Mouse (Mus musculus): ENCODE measurements at regions not wholly inside any gene's neighbourhood (a gene's known extent, or its start where the extent isn't known, plus 50 kb on each side); places are given as distances from the start of the nearest gene placed in this dataset.

DNA sequence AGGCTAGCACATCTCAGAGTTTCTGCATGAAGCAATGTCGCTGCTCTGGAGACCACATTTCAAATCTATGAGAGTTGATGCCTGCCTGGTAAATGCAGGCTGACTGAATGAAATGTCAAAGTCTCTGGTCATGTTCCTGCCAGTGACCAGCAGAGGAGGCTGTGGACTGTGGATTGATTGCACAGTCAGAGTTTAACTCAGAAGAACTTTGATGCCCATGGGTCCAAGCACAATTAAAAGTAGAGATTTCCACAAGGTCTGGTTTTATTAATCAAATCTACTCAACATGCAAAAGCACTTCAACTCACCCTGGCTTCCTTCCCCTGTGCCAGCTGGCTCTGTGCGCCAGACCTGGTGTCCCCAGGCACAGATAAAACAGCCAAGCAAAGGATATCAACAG lies 81.3 kb downstream of the Hsd17b3 start:
- Histone ChIP-seq H3K4me1 (ENCODE audit: control insufficient read depth, insufficient read depth, low read length) (no peaks in the 10 kb centered on the region), H3K4me3 (ENCODE audit: low read depth, low read length) (no peak overlapping the region), H3K4me2 (ENCODE audit: low read length) (no peak overlapping the region), H3K9ac (ENCODE audit: low read depth, low read length) (no peak overlapping the region), H3K27me3 (ENCODE audit: control insufficient read depth, insufficient read depth, low read depth, low read length) (no peaks in the 10 kb centered on the region), H3K27ac (ENCODE audit: low read length) (no peak overlapping the region), H3K9me3 (replicated peaks; ENCODE audit: control insufficient read depth, low read length, poor library complexity, severe bottlenecking) (no peaks in the 10 kb centered on the region), H3K36me3 (ENCODE audit: control insufficient read depth, insufficient read depth, low read length) (no peaks in the 10 kb centered on the region)
- 80% methylated on average over 2 of the region's 2 CpGs for WGBS
- no peak for ATAC-seq

- ATAC-seq, result no peak
- Histone ChIP-seq H3K27me3 (ENCODE audit: control insufficient read depth, insufficient read depth, low read depth, low read length) (no peaks in the 10 kb centered on the region), H3K27ac (ENCODE audit: low read length) (no peak overlapping the region)
Observed at GRCm38 (mm10) chr13:64002945-64003459, 86.0 kb downstream of the Hsd17b3 start.

GRCm38 (mm10) chr13:64000303-64000702 lies 88.7 kb downstream of the Hsd17b3 start:
- ATAC-seq, result no peak
- no peaks in the 10 kb centered on the region for H3K36me3 ChIP-seq (ENCODE audit: control insufficient read depth, insufficient read depth, low read length)
- no peaks in the 10 kb centered on the region for H3K4me1 ChIP-seq (ENCODE audit: control insufficient read depth, insufficient read depth, low read length)
- WGBS, result 87% methylated on average over 6 of the region's 6 CpGs
- no peak overlapping the region for H3K27ac ChIP-seq (ENCODE audit: low read length)
- no peak overlapping the region for H3K4me2 ChIP-seq (ENCODE audit: low read length)
- H3K4me3 ChIP-seq (ENCODE audit: low read depth, low read length), result no peak overlapping the region
- no peak overlapping the region for H3K9ac ChIP-seq (ENCODE audit: low read depth, low read length)
- H3K27me3 ChIP-seq (ENCODE audit: control insufficient read depth, insufficient read depth, low read depth, low read length), result no peaks in the 10 kb centered on the region
- H3K9me3 ChIP-seq (replicated peaks; ENCODE audit: control insufficient read depth, low read length, poor library complexity, severe bottlenecking), result no peaks in the 10 kb centered on the region

More at GRCm38 (mm10) chr13:64002945-64003459, 86.0 kb downstream of the Hsd17b3 start:
- 5% methylated on average over 6 of the region's 6 CpGs for WGBS
- no peak overlapping the region for H3K9ac ChIP-seq (ENCODE audit: low read depth, low read length)
- no peaks in the 10 kb centered on the region for H3K9me3 ChIP-seq (replicated peaks; ENCODE audit: control insufficient read depth, low read length, poor library complexity, severe bottlenecking)
- no peaks in the 10 kb centered on the region for H3K36me3 ChIP-seq (ENCODE audit: control insufficient read depth, insufficient read depth, low read length)
- no peak overlapping the region for H3K4me3 ChIP-seq (ENCODE audit: low read depth, low read length)
- H3K4me1 ChIP-seq (ENCODE audit: control insufficient read depth, insufficient read depth, low read length), result no peaks in the 10 kb centered on the region
- H3K4me2 ChIP-seq (ENCODE audit: low read length), result no peak overlapping the region

DNA sequence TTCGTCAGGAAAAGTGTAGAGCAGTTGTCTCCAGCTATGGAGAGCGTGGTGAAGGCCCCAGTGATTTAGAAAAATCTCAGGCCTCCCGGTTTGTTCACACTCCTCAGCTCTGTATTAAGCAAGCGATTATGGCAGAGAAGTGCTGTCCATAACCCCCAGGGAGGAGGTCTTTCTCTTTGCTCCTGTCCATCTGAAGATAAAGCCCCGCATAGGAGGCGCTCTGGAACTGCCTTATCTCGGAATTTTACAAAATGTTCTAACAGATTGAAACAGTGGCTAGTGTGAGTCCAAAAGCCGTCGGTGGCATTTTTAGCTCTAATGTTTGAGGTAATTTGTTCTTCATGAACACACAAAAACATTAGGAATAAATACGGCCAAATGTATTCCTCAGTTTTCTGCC lies 90.4 kb downstream of the Hsd17b3 start:
- Histone ChIP-seq H3K36me3 (ENCODE audit: control insufficient read depth, insufficient read depth, low read length) (no peaks in the 10 kb centered on the region), H3K27me3 (ENCODE audit: control insufficient read depth, insufficient read depth, low read depth, low read length) (no peaks in the 10 kb centered on the region), H3K9me3 (replicated peaks; ENCODE audit: control insufficient read depth, low read length, poor library complexity, severe bottlenecking) (no peaks in the 10 kb centered on the region), H3K4me1 (ENCODE audit: control insufficient read depth, insufficient read depth, low read length) (no peaks in the 10 kb centered on the region), H3K4me2 (ENCODE audit: low read length) (no peak overlapping the region), H3K4me3 (ENCODE audit: low read depth, low read length) (no peak overlapping the region), H3K9ac (ENCODE audit: low read depth, low read length) (no peak overlapping the region), H3K27ac (ENCODE audit: low read length) (no peak overlapping the region)
- ATAC-seq, result no peak
- 53% methylated on average over 10 of the region's 10 CpGs for WGBS

GRCm38 (mm10) chr13:63993857-63994477 lies 95.1 kb downstream of the Hsd17b3 start:
- 85% methylated on average over 12 of the region's 12 CpGs for WGBS
- Histone ChIP-seq H3K9me3 (replicated peaks; ENCODE audit: control insufficient read depth, low read length, poor library complexity, severe bottlenecking) (no peaks in the 10 kb centered on the region), H3K36me3 (ENCODE audit: control insufficient read depth, insufficient read depth, low read length) (no peaks in the 10 kb centered on the region), H3K27ac (ENCODE audit: low read length) (no peak overlapping the region), H3K4me2 (ENCODE audit: low read length) (no peak overlapping the region), H3K4me3 (ENCODE audit: low read depth, low read length) (no peak overlapping the region), H3K27me3 (ENCODE audit: control insufficient read depth, insufficient read depth, low read depth, low read length) (no peaks in the 10 kb centered on the region), H3K9ac (ENCODE audit: low read depth, low read length) (no peak overlapping the region), H3K4me1 (ENCODE audit: control insufficient read depth, insufficient read depth, low read length) (no peaks in the 10 kb centered on the region)
- ATAC-seq, result no peak

DNA sequence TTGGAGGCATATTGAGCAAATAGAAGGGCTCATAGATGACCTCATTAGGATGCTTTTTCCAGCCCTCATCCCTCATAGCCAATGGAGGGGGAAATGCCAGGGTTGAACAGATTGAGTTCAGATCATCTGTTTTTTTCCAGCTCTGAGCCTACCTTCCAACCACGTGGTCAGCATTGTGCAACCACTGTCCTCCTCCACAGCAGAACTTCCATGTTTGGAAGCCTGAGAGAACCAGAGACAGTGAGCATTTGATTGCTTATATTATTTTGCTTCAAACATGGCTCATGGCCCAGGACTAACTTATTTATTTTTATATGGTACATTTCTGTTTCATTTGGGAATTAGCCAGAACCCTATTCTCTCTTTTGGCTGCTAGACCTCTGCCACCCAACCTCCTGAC lies 96.0 kb downstream of the Hsd17b3 start:
- Histone ChIP-seq H3K4me1 (ENCODE audit: control insufficient read depth, insufficient read depth, low read length) (no peaks in the 10 kb centered on the region), H3K9me3 (replicated peaks; ENCODE audit: control insufficient read depth, low read length, poor library complexity, severe bottlenecking) (no peaks in the 10 kb centered on the region), H3K4me2 (ENCODE audit: low read length) (no peak overlapping the region), H3K27ac (ENCODE audit: low read length) (no peak overlapping the region), H3K36me3 (ENCODE audit: control insufficient read depth, insufficient read depth, low read length) (no peaks in the 10 kb centered on the region), H3K4me3 (ENCODE audit: low read depth, low read length) (no peak overlapping the region), H3K9ac (ENCODE audit: low read depth, low read length) (no peak overlapping the region), H3K27me3 (ENCODE audit: control insufficient read depth, insufficient read depth, low read depth, low read length) (no peaks in the 10 kb centered on the region)
- WGBS, result 72% methylated on average over 1 of the region's 1 CpGs
- ATAC-seq, result no peak

GRCm38 (mm10) chr13:63990480-63990958 lies 98.5 kb downstream of the Hsd17b3 start:
- 11% methylated on average over 8 of the region's 8 CpGs for WGBS
- no peaks in the 10 kb centered on the region for H3K9me3 ChIP-seq (replicated peaks; ENCODE audit: control insufficient read depth, low read length, poor library complexity, severe bottlenecking)
- no peak overlapping the region for H3K4me3 ChIP-seq (ENCODE audit: low read depth, low read length)
- H3K36me3 ChIP-seq (ENCODE audit: control insufficient read depth, insufficient read depth, low read length), result no peaks in the 10 kb centered on the region
- H3K4me2 ChIP-seq (ENCODE audit: low read length), result peak overlapping the region; percentile 35; the same call in 1 of the 2 replicates
- peak; percentile 49 for ATAC-seq
- H3K27me3 ChIP-seq (ENCODE audit: control insufficient read depth, insufficient read depth, low read depth, low read length), result no peaks in the 10 kb centered on the region
- no peak overlapping the region for H3K9ac ChIP-seq (ENCODE audit: low read depth, low read length)
- 0 out of 2 replicates have a peak, but pooled peaks cover 5% of the 10 kb centered on the region for H3K4me1 ChIP-seq (ENCODE audit: control insufficient read depth, insufficient read depth, low read length)
- H3K27ac ChIP-seq (ENCODE audit: low read length), result peak overlapping the region; percentile 8; the same call in 1 of the 2 replicates

- Histone ChIP-seq H3K9me3 (replicated peaks; ENCODE audit: control insufficient read depth, low read length, poor library complexity, severe bottlenecking) (no peaks in the 10 kb centered on the region), H3K4me2 (ENCODE audit: low read length) (no peak overlapping the region), H3K27ac (ENCODE audit: low read length) (no peak overlapping the region), H3K4me3 (ENCODE audit: low read depth, low read length) (no peak overlapping the region), H3K4me1 (ENCODE audit: control insufficient read depth, insufficient read depth, low read length) (0 out of 2 replicates have a peak, but pooled peaks cover 5% of the 10 kb centered on the region), H3K36me3 (ENCODE audit: control insufficient read depth, insufficient read depth, low read length) (no peaks in the 10 kb centered on the region), H3K9ac (ENCODE audit: low read depth, low read length) (no peak overlapping the region), H3K27me3 (ENCODE audit: control insufficient read depth, insufficient read depth, low read depth, low read length) (no peaks in the 10 kb centered on the region)
- ATAC-seq, result no peak
- 72% methylated on average over 2 of the region's 2 CpGs for WGBS
Observed at GRCm38 (mm10) chr13:63989769-63990168, 99.3 kb downstream of the Hsd17b3 start.

DNA sequence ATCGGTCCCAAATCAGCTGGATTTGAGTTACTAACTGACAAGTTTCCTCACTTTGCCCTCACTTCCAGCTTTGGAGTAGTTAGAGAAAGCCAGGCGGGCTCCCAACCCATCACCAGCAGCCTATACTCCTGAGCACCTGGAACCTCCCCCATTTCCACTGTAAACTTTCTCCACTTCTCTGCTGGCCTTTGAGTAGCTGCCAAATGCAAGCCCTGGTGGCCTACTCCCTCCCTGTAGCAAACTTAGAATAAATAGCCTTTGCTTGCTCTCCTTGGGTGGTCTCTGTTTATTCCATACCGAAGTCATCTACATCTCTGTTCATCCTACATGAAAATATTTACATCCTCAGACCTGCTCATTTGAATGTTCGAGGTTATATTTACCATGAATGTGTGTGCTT lies 100.8 kb downstream of the Hsd17b3 start:
- Histone ChIP-seq H3K4me1 (ENCODE audit: control insufficient read depth, insufficient read depth, low read length) (0 out of 2 replicates have a peak, but pooled peaks cover 5% of the 10 kb centered on the region), H3K9me3 (replicated peaks; ENCODE audit: control insufficient read depth, low read length, poor library complexity, severe bottlenecking) (no peaks in the 10 kb centered on the region), H3K4me3 (ENCODE audit: low read depth, low read length) (no peak overlapping the region), H3K27me3 (ENCODE audit: control insufficient read depth, insufficient read depth, low read depth, low read length) (no peaks in the 10 kb centered on the region), H3K9ac (ENCODE audit: low read depth, low read length) (no peak overlapping the region), H3K36me3 (ENCODE audit: control insufficient read depth, insufficient read depth, low read length) (no peaks in the 10 kb centered on the region), H3K4me2 (ENCODE audit: low read length) (no peak overlapping the region), H3K27ac (ENCODE audit: low read length) (no peak overlapping the region)
- no peak for ATAC-seq
- WGBS, result 82% methylated on average over 4 of the region's 4 CpGs

Data from midbrain, embryonic 16.5 days (tissue).